Mouse (Mus musculus): ENCODE results near the gene Polr2e. TPM values are rescaled to one million over a fixed set of nuclear protein-coding genes. Genes with fewer than 3 reads are reported as not detected.

The Polr2e gene
- polyA plus RNA-seq, 1 experiment from 2014 or later, result 265 TPM

Other genes with a start within 250 kb of the Polr2e start
- not detected in 2 replicates for gene Prss57, start 248.8 kb downstream of the Polr2e start, polyA plus RNA-seq (2015; fragmentation: Nextera tagmentation; extraction: Ambion mirVana)
- gene Palm, start 246.2 kb downstream of the Polr2e start, polyA plus RNA-seq (2015; fragmentation: Nextera tagmentation; extraction: Ambion mirVana), result 105 and 112 TPM in 2 replicates
- 2.5 and 5.2 TPM in 2 replicates for gene Misp, start 218.8 kb downstream of the Polr2e start, polyA plus RNA-seq (2015; fragmentation: Nextera tagmentation; extraction: Ambion mirVana)
- gene Ptbp1, start 185.4 kb downstream of the Polr2e start, polyA plus RNA-seq (2015; fragmentation: Nextera tagmentation; extraction: Ambion mirVana), result 386 and 390 TPM in 2 replicates
- gene Prtn3, start 165.3 kb downstream of the Polr2e start, polyA plus RNA-seq (2015; fragmentation: Nextera tagmentation; extraction: Ambion mirVana), result 7.3 and 8.5 TPM in 2 replicates
- 126 and 138 TPM in 2 replicates for gene Plppr3, start 165.2 kb downstream of the Polr2e start, polyA plus RNA-seq (2015; fragmentation: Nextera tagmentation; extraction: Ambion mirVana)
- 1.9 TPM in 1 of 2 replicates, not detected in the other for gene Elane, start 153.5 kb downstream of the Polr2e start, polyA plus RNA-seq (2015; fragmentation: Nextera tagmentation; extraction: Ambion mirVana)
- not detected in 2 replicates for gene Cfd, start 148.9 kb downstream of the Polr2e start, polyA plus RNA-seq (2015; fragmentation: Nextera tagmentation; extraction: Ambion mirVana)
- gene Med16, start 130.9 kb downstream of the Polr2e start, polyA plus RNA-seq (2015; fragmentation: Nextera tagmentation; extraction: Ambion mirVana), result 47.6 and 49.3 TPM in 2 replicates
- gene Gm26602, start 128.9 kb downstream of the Polr2e start, polyA plus RNA-seq (2015; fragmentation: Nextera tagmentation; extraction: Ambion mirVana), result 8.1 and 29.9 TPM in 2 replicates
- gene Kiss1r, start 122.8 kb downstream of the Polr2e start, polyA plus RNA-seq (2015; fragmentation: Nextera tagmentation; extraction: Ambion mirVana), result 0.98 and 1.3 TPM in 2 replicates
- gene R3hdm4, start 118.6 kb downstream of the Polr2e start, polyA plus RNA-seq (2015; fragmentation: Nextera tagmentation; extraction: Ambion mirVana), result 190 and 206 TPM in 2 replicates
- gene Arid3a, start 112.8 kb downstream of the Polr2e start, polyA plus RNA-seq (2015; fragmentation: Nextera tagmentation; extraction: Ambion mirVana), result 5.3 and 6.9 TPM in 2 replicates
- gene Wdr18, start 79.6 kb downstream of the Polr2e start, polyA plus RNA-seq (2015; fragmentation: Nextera tagmentation; extraction: Ambion mirVana), result 97.7 and 106 TPM in 2 replicates
- gene Grin3b, start 69.1 kb downstream of the Polr2e start, polyA plus RNA-seq (2015; fragmentation: Nextera tagmentation; extraction: Ambion mirVana), result 0.52 and 0.83 TPM in 2 replicates
- 15.4 and 17.0 TPM in 2 replicates for gene Tmem259, start 55.5 kb downstream of the Polr2e start, polyA plus RNA-seq (2015; fragmentation: Nextera tagmentation; extraction: Ambion mirVana)
- 298 and 319 TPM in 2 replicates for gene Cnn2, start 51.2 kb downstream of the Polr2e start, polyA plus RNA-seq (2015; fragmentation: Nextera tagmentation; extraction: Ambion mirVana)
- 2.2 and 2.6 TPM in 2 replicates for gene Abca7, start 43.3 kb downstream of the Polr2e start, polyA plus RNA-seq (2015; fragmentation: Nextera tagmentation; extraction: Ambion mirVana)
- gene Arhgap45, start 23.1 kb downstream of the Polr2e start, polyA plus RNA-seq (2015; fragmentation: Nextera tagmentation; extraction: Ambion mirVana), result 3.9 and 4.6 TPM in 2 replicates
- 445 and 488 TPM in 2 replicates for gene Gpx4, start 7.4 kb upstream of the Polr2e start, polyA plus RNA-seq (2015; fragmentation: Nextera tagmentation; extraction: Ambion mirVana)
- 15.8 and 16.1 TPM in 2 replicates for gene Sbno2, start 65.8 kb upstream of the Polr2e start, polyA plus RNA-seq (2015; fragmentation: Nextera tagmentation; extraction: Ambion mirVana)
- 18.5 and 19.0 TPM in 2 replicates for gene Stk11, start 76.0 kb upstream of the Polr2e start, polyA plus RNA-seq (2015; fragmentation: Nextera tagmentation; extraction: Ambion mirVana)
- gene Atp5d, start 98.8 kb upstream of the Polr2e start, polyA plus RNA-seq (2015; fragmentation: Nextera tagmentation; extraction: Ambion mirVana), result 491 and 513 TPM in 2 replicates
- gene Cbarp, start 101.0 kb upstream of the Polr2e start, polyA plus RNA-seq (2015; fragmentation: Nextera tagmentation; extraction: Ambion mirVana), result 6.8 and 9.8 TPM in 2 replicates
- gene Midn, start 108.5 kb upstream of the Polr2e start, polyA plus RNA-seq (2015; fragmentation: Nextera tagmentation; extraction: Ambion mirVana), result 21.2 and 25.7 TPM in 2 replicates
- 142 and 162 TPM in 2 replicates for gene Cirbp, start 126.2 kb upstream of the Polr2e start, polyA plus RNA-seq (2015; fragmentation: Nextera tagmentation; extraction: Ambion mirVana)
- 11.0 and 11.6 TPM in 2 replicates for gene 1600002K03Rik, start 133.1 kb upstream of the Polr2e start, polyA plus RNA-seq (2015; fragmentation: Nextera tagmentation; extraction: Ambion mirVana)
- gene Efna2, start 139.7 kb upstream of the Polr2e start, polyA plus RNA-seq (2015; fragmentation: Nextera tagmentation; extraction: Ambion mirVana), result 26.8 and 38.8 TPM in 2 replicates
- gene Mum1, start 186.6 kb upstream of the Polr2e start, polyA plus RNA-seq (2015; fragmentation: Nextera tagmentation; extraction: Ambion mirVana), result 96.1 and 97.6 TPM in 2 replicates
- 266 and 299 TPM in 2 replicates for gene Ndufs7, start 209.3 kb upstream of the Polr2e start, polyA plus RNA-seq (2015; fragmentation: Nextera tagmentation; extraction: Ambion mirVana)
- gene Gamt, start 221.2 kb upstream of the Polr2e start, polyA plus RNA-seq (2015; fragmentation: Nextera tagmentation; extraction: Ambion mirVana), result 27.2 and 33.6 TPM in 2 replicates
- 66.0 and 70.6 TPM in 2 replicates for gene Dazap1, start 221.7 kb upstream of the Polr2e start, polyA plus RNA-seq (2015; fragmentation: Nextera tagmentation; extraction: Ambion mirVana)

Measured in embryonic facial prominence, embryonic 13.5 days (tissue).